Mouse (Mus musculus) adrenal gland, adult 8-10 months (tissue): ENCODE results near the gene Samd8. TPM values are rescaled to one million over a fixed set of nuclear protein-coding genes. Genes with fewer than 3 reads are reported as not detected.

Experiments used
- DNase-seq: peaks from one replicate; pipeline ENCODE4 v3.0.0; 2022
- total RNA-seq, 4 experiments: library from RNA; stranded (reverse); gene quantifications; 2 replicates each; pipeline ENCODE4 v1.2.4; 2022

Samd8 gene
- total RNA-seq, 4 experiments from 2014 or later, result 51.8 to 77.2 (median 64.6) TPM

DNA sequence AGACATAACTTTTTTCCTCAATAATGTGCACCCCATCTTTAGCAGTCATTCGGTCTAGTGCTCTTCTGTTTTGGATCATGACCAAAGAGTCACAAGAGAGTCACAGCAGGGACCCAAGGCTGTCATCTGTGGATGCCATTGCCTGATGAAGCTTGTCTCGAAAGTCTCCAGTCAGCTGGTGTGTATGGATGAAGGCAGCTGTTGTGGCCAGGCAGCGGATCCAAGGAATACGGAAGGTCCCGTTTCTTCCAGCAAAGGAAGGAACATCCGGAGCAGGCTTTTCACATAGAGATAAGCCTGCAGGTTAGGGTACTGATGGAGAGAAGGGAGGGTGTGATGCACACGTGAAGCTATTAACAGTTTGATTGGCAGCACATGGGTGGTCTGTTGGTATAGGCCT is 51.3 kb downstream of the Samd8 start:
- DNase-seq, result no peak

DNA sequence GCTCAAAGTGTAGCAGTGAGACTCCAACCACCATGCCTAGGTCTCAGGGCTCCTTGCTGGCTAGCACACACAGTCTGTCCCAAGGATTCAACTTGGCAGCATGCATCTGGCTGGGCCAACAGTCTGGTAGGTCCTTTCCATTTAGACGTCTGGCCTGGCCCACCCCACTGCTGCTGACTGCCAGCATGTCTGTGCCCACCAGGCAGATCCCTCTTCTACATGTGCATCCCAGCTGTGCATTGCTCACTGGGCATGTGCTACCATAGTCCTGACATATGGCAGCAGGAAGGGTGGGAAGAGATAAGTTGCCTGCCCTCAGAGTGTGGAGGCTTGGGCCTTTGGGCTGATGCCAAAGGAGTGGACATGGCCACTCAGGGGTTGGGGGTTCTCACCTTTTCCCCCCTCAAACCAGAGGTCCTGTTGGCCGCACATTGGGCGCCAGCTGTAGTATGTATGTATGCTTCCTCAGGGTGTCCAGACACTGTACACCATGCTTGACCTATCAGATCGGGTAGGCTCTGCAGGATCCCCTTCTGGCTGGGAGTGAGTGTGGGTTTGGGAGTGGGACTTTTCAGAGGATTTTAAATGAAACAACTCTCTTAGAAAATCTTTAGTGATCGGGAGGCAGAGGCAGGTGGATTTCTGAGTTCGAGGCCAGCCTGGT is 52.3 kb downstream of the Samd8 start:
- no peak for DNase-seq

DNA sequence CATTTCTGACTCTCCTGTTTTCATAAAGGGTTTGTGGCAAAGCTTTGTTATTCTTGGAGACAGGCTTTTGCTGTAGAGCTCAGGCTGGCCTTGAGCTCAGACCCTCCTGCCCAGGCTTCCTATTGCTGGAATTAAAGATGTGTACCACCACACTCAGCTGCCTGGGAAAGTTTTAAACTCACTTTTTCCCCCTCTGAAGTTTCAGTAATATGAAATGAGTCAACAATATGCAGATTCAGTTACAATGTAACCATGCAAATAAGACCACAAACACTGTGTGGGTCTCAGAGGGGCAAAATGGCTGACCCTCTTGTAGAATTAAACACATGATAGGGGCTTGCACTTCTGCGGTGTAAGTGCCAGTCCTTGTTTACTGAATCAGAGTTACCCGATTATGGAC is 55.9 kb downstream of the Samd8 start:
- no peak for DNase-seq

DNA sequence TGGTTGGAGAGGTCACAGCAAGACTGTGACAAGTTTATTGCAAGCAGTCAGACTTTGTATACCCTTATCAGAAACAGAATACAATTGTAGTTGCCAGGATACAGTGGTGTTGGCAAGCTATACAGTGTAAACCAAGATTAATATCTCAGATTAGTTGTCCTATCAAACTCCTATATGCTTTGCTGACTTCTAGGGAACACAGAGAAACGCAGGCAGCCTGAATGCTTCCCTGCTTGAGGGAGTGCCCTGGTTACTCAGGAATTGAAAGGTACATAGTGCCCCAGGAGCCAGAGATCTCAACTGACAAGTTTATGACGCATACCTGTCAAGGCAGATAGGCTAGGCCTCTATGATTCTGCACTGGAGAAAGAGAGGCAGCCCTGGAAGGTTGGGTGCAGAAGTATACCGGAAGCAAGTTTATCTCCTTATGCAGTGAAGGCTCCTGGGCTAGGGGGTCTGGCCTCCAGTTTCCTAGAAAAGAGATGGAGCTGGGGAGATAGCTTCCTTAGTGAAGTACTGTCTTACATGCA is 56.4 kb downstream of the Samd8 start:
- DNase-seq, result no peak

DNA sequence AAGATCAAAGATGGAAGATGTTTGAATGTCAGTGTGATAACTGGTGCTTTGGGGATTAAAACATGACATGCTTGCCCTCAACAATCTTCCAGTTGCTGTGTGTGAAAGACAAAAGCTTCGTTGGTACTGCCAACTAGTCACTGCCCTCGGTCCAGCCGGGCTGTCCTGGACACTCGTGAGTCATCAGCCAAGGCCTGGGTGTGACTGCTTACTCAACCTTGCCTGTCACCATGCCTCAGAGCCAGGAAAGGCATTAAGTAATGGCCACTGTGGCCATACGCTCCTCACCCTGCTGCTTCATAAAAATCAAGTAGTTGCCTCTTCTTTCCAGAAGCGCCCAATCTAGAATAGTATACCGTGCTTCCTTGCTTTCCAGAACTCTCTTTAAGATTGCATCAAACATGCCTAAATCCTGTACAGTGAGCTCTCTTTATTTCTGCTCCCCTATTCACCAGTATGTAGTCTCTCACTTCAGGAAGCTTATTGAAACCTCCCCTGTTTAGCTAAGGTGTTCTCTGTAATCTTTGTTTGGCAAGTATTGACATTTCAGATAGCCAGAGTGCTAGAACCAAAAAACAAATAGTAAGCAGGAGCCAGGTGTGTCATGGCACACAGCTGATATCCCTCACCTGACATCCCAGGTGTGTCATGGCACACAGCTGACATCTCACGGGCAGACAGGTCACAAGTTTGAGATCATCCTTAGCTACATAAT is 58.0 kb downstream of the Samd8 start:
- peak; percentile 78 for DNase-seq

DNA sequence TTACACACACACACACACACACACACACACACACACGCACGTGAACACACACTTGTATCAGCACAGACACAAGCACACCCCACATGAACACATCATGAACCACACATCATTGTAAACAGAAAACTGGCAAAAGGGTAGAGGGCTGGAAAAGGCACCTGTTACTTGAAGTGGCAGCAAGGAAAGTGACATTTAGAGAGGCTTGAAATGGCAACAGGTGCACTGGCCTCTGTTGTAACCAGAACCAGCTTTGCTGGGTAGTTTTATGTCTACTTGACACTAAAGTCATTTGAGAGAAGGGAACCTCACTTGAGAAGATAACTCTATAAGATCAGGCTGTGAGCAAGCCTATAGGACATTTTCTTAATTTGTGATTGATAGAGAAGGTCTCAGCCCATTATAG is 59.1 kb downstream of the Samd8 start:
- no peak for DNase-seq

DNA sequence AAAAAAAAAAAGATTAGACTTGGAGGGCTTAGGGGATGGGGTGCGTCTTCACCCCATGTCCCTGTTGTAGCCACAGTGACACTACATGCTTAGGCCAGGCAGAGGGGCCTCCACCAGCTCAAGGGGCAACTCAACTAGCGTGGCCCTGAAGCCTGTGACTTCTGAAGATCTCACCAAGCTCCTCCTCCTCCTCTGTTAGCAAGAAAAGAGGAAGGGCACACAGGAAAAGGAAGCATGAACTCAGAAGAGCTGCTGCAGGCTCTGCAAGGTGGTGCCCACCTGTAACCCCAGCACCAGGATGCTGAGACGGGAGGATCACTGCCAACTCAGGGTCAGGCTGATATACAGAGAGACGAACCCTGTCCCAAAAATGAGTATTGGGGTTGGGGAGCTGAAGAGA is 61.0 kb downstream of the Samd8 start:
- no peak for DNase-seq

DNA sequence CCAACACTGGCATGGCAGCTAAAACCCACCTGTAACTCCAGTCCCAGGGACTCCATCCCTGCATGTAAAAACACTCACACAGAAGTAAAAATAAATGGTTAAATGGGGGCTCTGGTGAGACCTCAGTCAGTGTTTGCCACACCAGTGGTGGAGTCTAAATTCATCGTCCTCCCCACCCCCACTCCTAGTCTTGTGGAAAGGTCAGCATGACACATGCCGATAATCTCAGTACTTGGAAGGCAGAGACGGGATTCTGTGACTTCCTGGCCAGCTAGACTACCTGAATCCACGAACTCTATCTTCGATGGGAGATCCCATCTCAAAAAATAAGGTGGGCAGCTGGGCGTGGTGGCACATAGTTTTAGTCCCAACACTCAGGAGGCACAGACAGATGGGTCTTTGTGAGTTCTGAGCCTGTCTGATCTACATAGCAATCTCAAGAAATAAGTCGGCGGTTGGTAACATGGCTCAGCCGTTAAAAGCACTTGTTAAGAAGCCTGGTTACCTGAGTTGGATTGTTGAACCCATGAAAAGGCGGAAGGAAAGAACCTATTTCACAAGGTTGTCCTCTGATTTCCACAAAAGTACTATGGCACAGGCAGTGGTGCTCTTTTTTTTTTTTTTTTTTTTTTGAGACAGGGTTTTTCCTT is 61.5 kb downstream of the Samd8 start:
- no peak for DNase-seq

DNA sequence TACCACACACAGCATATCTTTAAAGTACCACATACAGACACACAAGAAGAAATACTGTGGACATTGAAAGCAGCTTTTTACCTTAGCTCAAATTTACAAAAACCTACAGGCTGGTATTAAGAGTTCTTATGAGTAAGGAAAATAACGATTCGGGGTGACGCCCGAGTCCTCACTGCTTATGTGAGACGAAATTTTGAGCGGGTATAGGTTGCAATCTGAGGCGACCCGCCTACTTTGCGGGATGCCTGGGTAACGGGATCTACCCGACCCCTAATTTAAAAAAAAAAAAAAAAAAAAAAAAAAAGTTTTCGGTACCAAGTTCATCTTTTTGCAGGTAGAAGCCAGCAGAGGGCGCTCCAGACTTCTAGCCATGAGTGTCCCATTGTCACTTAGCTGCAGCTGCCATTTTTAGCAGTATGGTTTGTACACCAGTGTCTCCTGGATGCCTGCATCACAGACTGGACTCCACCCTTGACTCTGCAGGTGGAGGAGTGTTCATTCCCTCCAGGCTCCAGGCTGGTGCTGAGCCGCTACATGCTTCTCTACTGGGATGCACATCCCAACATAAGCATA is 62.3 kb downstream of the Samd8 start:
- DNase-seq, result peak; percentile 67

DNA sequence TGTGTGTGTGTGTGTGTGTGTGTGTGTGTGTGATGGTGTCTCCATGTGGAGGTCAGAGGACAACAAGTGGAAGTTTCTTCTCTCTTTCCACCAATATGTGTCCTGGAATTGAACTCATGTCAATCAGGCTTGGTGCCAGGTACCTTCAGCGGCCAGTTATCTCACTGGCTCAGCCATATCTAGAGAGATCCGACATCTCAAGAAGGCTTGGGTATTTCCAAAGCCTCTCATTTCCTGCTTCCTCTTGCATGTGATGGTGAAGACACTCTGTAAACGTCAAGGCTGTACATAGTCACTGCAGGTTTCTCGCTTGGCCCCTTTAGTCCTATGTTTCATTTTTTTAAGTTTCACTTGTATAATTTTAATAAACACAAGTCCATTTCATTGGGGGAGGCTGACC is 62.9 kb downstream of the Samd8 start:
- DNase-seq, result no peak

DNA sequence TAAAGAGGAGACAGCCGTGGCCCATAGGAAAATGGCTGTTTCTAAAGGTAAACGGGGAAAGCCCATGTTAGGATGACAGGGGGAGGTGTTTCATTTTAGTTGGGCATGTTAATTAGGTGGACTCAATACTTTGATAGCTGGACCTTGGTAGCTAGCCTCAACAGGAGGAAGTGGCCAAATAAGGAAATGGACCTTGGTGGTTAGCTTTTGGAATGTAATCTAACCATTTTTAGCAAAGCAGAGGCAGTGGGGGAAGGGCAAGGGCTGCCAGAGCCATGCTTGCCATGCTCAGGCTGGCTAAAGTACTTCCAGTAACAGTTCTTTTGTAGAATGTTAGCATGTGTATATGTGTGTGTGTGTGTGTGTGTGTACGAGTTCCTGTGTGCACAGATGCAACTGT is 63.5 kb downstream of the Samd8 start:
- DNase-seq, result peak; percentile 41

DNA sequence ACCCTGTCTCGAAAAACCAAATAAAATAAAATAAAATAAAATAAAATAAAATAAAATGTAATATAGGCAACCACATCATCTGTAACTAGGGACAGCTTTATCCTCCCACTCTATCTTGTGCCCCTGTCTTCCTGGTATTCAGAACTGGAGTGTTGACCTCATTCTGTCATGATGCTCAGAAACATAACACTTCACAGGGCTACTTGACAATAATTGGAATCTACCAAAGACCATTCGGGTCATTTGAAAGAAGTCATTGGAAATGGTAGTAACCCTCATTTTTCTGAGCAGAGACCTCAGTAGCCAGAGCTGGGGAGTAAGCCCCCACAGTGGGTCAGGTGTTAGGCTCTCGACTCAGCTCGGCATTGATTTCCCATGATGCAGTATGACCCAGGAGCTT is 64.3 kb downstream of the Samd8 start:
- DNase-seq, result no peak

DNA sequence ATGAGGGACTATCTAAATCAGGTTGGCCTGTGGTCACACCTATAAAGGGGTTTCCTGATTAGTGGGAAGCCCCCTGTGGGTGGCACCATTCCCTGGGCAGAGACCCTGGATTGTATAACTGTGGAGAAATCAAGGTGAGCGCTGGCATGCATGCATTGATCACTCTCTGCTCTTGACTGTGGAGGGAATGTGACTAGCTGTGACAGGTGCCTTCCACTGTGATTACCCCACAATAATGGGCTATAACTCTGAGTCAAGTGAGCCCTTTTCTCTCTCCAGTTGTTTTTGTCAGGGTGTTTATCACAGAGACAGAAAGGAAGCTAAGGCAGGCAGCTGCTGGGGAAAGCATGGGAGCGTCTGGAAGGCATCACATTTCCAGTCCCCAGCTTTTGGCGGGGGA is 65.9 kb downstream of the Samd8 start:
- no peak for DNase-seq

DNA sequence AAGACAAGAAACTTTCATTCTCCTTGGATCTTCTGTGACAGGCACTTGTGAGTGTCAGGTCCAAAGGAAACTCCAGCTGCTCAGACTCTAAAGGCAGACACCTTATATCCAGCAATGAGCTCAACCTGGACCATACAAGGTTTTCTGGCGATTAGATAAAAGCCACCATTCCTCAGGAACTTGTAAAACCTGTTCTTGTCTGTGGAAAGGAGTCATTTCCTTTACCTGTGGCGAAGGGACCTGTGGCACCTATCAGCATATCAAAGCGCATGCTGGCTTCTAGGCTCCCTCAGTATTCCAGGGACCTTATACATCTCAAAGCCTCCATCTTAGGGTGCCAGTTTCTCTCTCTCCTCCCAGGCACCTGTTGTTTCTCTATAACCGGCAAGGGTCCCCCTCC is 67.1 kb downstream of the Samd8 start:
- no peak for DNase-seq

DNA sequence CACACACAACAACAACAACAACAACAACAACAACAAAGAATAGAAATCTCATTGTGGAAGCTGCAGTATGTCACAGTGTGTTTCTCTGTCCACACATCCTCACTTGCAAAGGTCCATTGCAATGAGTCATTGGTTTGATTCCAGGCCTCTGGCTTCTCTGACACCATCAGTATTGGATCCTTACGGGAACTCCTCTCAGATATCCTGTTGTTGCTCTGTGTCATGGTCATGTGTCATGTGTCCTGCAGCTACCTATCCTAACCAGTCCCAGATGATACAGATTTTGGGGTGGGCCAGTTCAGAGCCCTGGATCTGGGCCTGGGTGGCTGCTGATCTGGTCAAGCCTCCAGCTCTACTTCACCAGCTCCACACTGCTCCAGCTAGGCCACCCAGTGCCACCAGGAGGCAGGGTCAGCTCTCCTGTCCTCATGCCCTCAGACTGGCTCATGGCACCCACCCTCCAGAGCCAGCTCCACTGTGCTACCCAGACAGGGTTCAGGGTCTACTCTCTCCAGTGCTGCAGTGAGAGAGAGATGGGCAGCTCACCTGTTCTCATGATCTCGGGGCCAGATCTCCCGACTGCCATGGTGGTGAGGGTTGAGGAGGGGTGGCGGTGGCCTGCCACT is 70.7 kb downstream of the Samd8 start:
- no peak for DNase-seq

DNA sequence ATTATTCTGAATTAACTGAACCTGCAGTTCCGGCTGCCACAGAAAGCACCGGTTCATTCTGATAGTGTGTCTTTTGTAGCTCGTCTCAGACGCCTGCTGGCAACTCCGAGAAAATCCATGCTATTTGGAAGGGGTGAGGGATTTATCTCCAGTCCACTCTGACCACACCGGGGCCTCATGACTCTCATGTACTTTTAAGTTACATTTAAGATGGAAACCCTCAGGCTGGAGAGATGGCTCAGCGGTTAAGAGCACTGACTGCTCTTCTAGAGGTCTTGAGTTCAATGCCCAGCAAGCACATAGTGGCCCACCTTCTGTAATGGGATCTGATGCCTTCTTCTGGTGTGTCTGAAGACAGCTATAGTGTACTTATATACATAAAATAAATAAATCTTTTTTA is 72.0 kb downstream of the Samd8 start:
- DNase-seq, result no peak

DNA sequence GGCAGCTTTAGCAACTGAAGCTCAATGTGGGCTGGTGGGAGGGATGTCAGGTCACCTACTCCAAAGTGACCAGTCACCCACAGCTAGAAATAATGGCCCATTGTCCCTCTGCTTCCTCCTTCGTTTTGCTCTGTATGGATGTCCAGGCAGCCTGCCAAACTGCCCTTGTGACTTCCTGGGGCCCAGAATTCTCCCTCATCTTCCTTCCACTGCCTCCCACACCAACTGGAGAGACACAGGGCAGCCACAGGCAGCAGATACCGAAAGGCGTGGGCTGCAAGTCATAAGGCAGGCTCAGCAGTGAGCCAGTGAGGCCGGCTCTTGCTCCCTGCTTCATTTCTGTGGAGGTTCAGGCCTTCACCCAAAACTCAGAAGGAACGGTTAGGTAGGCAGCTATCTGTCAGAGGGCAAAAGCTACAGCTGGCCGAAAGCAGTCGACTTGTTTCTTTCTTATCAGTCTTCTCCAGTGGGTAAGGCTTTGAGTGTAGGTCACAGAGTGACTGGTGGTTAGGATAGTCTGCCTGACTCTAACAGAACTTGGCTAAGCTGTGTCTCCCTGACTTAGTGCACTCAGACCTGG is 72.6 kb downstream of the Samd8 start:
- DNase-seq, result peak; percentile 71

DNA sequence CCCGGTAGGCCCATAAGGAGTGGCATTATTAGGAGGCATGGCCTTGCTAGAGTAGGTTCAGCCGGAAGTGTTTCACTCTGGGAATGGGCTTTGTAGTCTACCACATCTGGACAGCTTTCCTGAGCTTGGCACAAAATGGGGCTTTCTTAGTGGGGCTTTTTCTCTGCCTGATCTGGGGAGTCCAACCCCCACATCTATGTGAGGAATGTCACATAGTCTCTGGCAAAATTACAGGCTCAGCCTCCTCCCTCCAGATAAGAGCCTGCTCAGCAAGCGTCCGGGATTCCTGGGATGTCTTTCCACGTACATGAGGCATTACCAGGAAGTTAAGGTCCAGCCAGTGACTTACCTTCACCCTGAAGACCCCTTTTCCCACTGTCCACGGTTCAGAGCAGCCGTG is 73.6 kb downstream of the Samd8 start:
- DNase-seq, result no peak

DNA sequence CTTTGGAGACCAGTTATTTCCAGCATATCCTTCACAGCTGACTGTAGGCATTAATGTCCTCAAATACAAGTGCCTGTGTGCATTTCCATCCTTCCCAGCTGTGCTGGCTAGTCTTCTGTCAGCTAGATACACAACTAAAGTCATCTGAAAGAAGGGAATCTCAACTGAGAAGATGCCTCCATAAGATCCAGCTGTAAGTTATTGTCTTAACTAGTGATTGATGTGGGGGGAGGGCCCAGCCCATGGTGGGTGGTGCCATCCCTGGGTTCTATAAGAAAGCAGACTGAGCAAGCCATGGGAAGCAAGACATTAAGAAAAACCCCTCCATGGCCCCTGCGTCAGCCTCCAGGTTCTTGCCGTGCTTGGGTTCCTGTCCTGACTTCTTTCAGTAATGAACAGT is 74.6 kb downstream of the Samd8 start, which contains the start of gene Vdac2:
Gene Vdac2 (plus strand): TSS at position 301 of the 400 bp plus-strand sequence.
- no peak for DNase-seq

DNA sequence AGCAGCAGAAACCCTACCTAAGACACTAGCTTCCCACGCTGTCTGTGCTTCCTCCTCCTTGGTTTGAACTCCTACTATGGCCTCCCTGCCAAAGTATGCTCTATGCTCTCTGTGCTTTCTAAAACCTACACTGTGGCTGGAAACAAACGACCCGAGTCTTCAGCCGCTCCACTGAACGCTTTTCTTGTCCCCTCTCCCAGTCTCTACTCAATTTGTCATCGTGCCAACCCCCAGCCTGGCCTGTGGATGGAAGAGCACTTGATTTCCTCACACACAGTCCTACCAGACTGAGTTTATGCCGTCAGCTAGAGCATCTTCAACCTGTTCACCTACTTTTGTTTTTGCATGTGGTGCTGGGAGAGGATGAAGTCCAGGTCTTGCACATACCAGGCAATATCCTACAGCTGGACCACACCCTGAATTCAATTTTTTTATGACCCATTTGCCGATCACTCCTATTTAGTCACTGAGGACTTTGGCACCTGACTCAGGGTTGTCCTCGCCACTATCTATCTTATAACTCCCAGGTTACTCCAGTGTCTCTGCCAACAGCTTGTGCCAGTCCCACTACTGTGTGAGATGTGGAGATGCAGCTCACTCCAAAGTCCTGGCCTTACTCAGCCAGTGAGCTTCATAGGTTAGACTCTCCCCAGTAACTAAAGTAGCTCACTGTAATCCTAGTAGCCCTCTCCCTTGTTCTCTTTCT is 75.6 kb downstream of the Samd8 start:
- no peak for DNase-seq

DNA sequence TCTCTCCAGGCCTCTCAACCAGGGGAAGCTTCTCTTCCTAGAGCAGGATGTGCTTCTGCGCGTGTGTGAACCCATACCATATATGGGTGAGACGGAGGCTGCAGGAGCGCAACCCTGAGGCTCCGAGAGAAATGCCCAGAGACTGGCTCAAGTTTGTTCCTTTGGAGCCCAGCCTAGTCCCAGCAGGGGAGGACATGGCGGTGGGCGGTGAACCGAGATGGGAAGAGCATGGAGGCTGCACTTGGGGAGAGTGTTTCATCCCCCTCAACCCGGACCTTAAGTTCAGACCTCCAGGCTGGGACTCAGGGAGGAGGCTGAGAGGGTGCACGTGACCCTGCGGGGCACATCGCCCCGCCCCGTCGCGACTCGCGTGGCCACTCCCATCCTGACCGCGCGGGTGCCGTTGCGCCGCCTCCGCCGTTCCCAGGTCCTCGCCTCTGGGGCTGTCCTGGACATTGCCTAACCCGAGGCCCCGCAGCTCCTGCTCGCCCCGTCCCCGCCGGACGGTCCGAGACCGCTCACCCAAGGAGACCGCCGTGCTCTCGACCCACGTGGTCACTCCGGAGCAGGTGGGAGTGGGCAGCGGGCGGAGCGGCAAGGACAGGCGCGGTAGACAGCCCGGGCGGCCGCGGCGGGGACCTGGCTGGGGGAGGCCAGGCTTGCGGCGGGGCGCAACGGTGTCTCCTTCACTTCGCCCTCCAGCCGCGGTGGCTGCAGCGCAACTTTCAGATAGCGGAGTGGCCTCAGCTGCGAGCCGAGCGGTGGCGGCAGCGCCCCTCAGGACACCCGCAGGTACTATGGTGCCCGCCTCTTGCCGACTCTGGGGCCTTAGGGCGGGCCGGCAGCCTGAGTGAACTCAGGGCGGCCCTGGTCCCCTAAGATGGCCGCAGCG is 80.8 kb downstream of the Samd8 start:
- peak; percentile 94 for DNase-seq
